Mouse (Mus musculus) liver, embryonic 14.5 days (tissue): Measurements from ENCODE around the gene Rora. TPM values are rescaled to one million over a fixed set of nuclear protein-coding genes. Genes with fewer than 3 reads are reported as not detected.
A peak's percentile ranks its signal among the peaks of the same experiment; 100 is the strongest.

Experiments used
- ATAC-seq: fragments of 200-750 bp; cut with Nextera tagmentation; 2 replicates; pipeline ENCODE4 v1.8.0; 2017; ENCODE audit warnings: moderate number of reproducible peaks, mild to moderate bottlenecking, moderate library complexity; ENCODE audit not compliant: insufficient read depth
- DNase-seq, 3 experiments: peaks; one replicate each; pipeline ENCODE4 v3.0.0-alpha.2; 2012 to 2013; ENCODE audit warnings: low read depth in 3 of 3, low spot score in 3 of 3
- H3K27ac ChIP-seq: fragments of 300-500 bp; sonication (generic); 2 replicates; pipeline ENCODE4 v1.5.1; 2014; ENCODE audit warnings: moderate library complexity, mild to moderate bottlenecking, control low read depth, inconsistent platforms
- H3K27me3 ChIP-seq: fragments of 300-500 bp; sonication (generic); 2 replicates; pipeline ENCODE4 v1.6.1; 2014; ENCODE audit warnings: mild to moderate bottlenecking, low read length, moderate library complexity; ENCODE audit not compliant: control insufficient read depth, insufficient read depth
- H3K36me3 ChIP-seq: fragments of 300-500 bp; sonication (generic); replicated peaks from 2 replicates; pipeline ENCODE4 v1.6.1; 2014; ENCODE audit warnings: low read depth; ENCODE audit not compliant: control insufficient read depth, insufficient read depth
- H3K4me1 ChIP-seq, 2 experiments: fragments of 200-500 bp in 1 of 2; fragments of 300-500 bp in 1 of 2; sonication (generic) in 1 of 2; replicated peaks; 2 replicates each; pipeline ENCODE4 v1.6.1; 2012 to 2014; ENCODE audit warnings: antibody characterized with exemption in 1 of 2, inconsistent platforms in 1 of 2, low read length in 1 of 2; ENCODE audit not compliant: control insufficient read depth in 2 of 2, insufficient read depth in 2 of 2
- H3K4me2 ChIP-seq: fragments of 300-500 bp; sonication (generic); 2 replicates; pipeline ENCODE4 v1.6.1; 2014; ENCODE audit warnings: low read depth, mild to moderate bottlenecking, control low read depth, moderate library complexity
- H3K4me3 ChIP-seq, 2 experiments: fragments of 200-500 bp in 1 of 2; fragments of 300-500 bp in 1 of 2; sonication (generic) in 1 of 2; 2 replicates each; pipeline ENCODE4 v1.5.1; 2012 to 2014; ENCODE audit warnings: low read depth in 2 of 2, low read length in 2 of 2, mild to moderate bottlenecking in 2 of 2, control low read depth in 1 of 2, inconsistent platforms in 1 of 2, moderate library complexity in 1 of 2; ENCODE audit not compliant: insufficient read depth in 1 of 2
- H3K9ac ChIP-seq: fragments of 300-500 bp; sonication (generic); replicated peaks from 2 replicates; pipeline ENCODE4 v1.6.1; 2014; ENCODE audit warnings: mild to moderate bottlenecking, control low read depth, moderate library complexity
- H3K9me3 ChIP-seq: fragments of 300-500 bp; sonication (generic); 2 replicates; pipeline ENCODE4 v1.6.1; 2016; ENCODE audit warnings: low read length, mixed read lengths; ENCODE audit not compliant: control insufficient read depth
- CTCF ChIP-seq: IDR thresholded peaks from 2 replicates; pipeline ENCODE4 v1.5.1; 2016; ENCODE audit warnings: antibody characterized with exemption, low read depth, control low read depth
- EP300 ChIP-seq: IDR thresholded peaks from 2 replicates; pipeline ENCODE4 v1.6.1; 2016; ENCODE audit warnings: antibody characterized with exemption, low read depth
- WGBS: fragments of 180-500 bp; shearing (Covaris S2); extraction: QIAGEN DNeasy Blood & Tissue Kit; methylation state at CpG from one replicate; pipeline ENCODE4 v1.1.7; 2014; ENCODE audit not compliant: insufficient replicate concordance; 5-methylcytosine and 5-hydroxymethylcytosine counted together
- polyA plus RNA-seq, 2 experiments: library from polyadenylated mRNA; depleted of rRNA in 1 of 2; stranded (reverse) in 1 of 2; unstranded in 1 of 2; fragments of >200 nt; fragmentation: Nextera tagmentation in 1 of 2; extraction: Ambion mirVana in 1 of 2; gene quantifications; 2 replicates each; pipeline versions ENCODE4 v1.2.1 to v1.2.3; 2012 to 2014

Gene Rora
- polyA plus RNA-seq, 2 experiments: 0.85 to 2.9 TPM

- Histone ChIP-seq H3K36me3 (no peaks in the 10 kb centered on the region), H3K4me3 (no peak overlapping the region), H3K9me3 (no peaks in the 10 kb centered on the region), H3K9ac (no peak overlapping the region), H3K27me3 (no peaks in the 10 kb centered on the region), H3K4me2 (no peak overlapping the region), H3K4me1 (peaks cover 5 to 9% of the 10 kb centered on the region in 2 experiments; a peak in 2 of 4 replicates), H3K27ac (no peak overlapping the region)
- ATAC-seq (no peak), DNase-seq (no peak)
- TF ChIP-seq EP300 (no peak), CTCF (no peak)
- 55% methylated on average over 3 of the region's 3 CpGs for WGBS
These were observed 523.4 kb downstream of the Rora start for GRCm38 (mm10) chr9:69176988-69177387.

- WGBS: 81% methylated on average over 8 of the region's 8 CpGs
- no peak overlapping the region for H3K27ac ChIP-seq
- H3K36me3 ChIP-seq: no peaks in the 10 kb centered on the region
- no peak overlapping the region for H3K4me3 ChIP-seq
- TF ChIP-seq EP300 (no peak), CTCF (no peak)
- no peak overlapping the region for H3K4me2 ChIP-seq
- H3K4me1 ChIP-seq: peaks cover 0 to 10% of the 10 kb centered on the region in 2 experiments; a peak in 1 of 4 replicates
- H3K27me3 ChIP-seq: no peaks in the 10 kb centered on the region
- ATAC-seq (no peak), DNase-seq (no peak)
- no peaks in the 10 kb centered on the region for H3K9me3 ChIP-seq
- H3K9ac ChIP-seq: no peak overlapping the region
These were observed 525.6 kb downstream of the Rora start for GRCm38 (mm10) chr9:69179224-69179623.

GRCm38 (mm10) chr9:69180961-69181360 lies 527.4 kb downstream of the Rora start:
- DNase-seq: no peak
- TF ChIP-seq EP300 (no peak), CTCF (no peak)
- H3K36me3 ChIP-seq: no peaks in the 10 kb centered on the region
- 35% methylated on average over 3 of the region's 3 CpGs for WGBS
- H3K27ac ChIP-seq: no peak overlapping the region; the same call in 1 of the 2 replicates
- no peaks in the 10 kb centered on the region for H3K27me3 ChIP-seq
- no peak overlapping the region for H3K4me3 ChIP-seq
- H3K4me2 ChIP-seq: no peak overlapping the region
- H3K9me3 ChIP-seq: no peaks in the 10 kb centered on the region
- no peak overlapping the region for H3K9ac ChIP-seq
- ATAC-seq: no peak
- peaks cover 0 to 9% of the 10 kb centered on the region in 2 experiments; a peak in 1 of 4 replicates for H3K4me1 ChIP-seq

GRCm38 (mm10) chr9:69181411-69181810 lies 527.8 kb downstream of the Rora start:
- Histone ChIP-seq H3K9me3 (no peaks in the 10 kb centered on the region), H3K9ac (no peak overlapping the region), H3K27me3 (no peaks in the 10 kb centered on the region), H3K27ac (no peak overlapping the region), H3K4me1 (peaks cover 0 to 5% of the 10 kb centered on the region in 2 experiments; a peak in 1 of 4 replicates), H3K4me2 (no peak overlapping the region), H3K4me3 (no peak overlapping the region), H3K36me3 (no peaks in the 10 kb centered on the region)
- TF ChIP-seq EP300: no peak
- no peak for TF ChIP-seq CTCF
- ATAC-seq (no peak), DNase-seq (no peak)

GRCm38 (mm10) chr9:69183888-69184287 lies 530.3 kb downstream of the Rora start:
- Histone ChIP-seq H3K4me3 (no peak overlapping the region), H3K36me3 (no peaks in the 10 kb centered on the region), H3K4me1 (peaks cover 0 to 5% of the 10 kb centered on the region in 2 experiments; a peak in 1 of 4 replicates), H3K27me3 (no peaks in the 10 kb centered on the region), H3K4me2 (no peak overlapping the region), H3K27ac (no peak overlapping the region), H3K9me3 (no peaks in the 10 kb centered on the region), H3K9ac (no peak overlapping the region)
- DNase-seq (no peak), ATAC-seq (0 out of 2 replicates have a peak, but pooled peaks have one; percentile 39)
- no peak for TF ChIP-seq CTCF
- no peak for TF ChIP-seq EP300
- 38% methylated on average over 4 of the region's 4 CpGs for WGBS
